Mouse (Mus musculus) G1E (cell line): ENCODE measurements around the gene Myom1. TPM values are rescaled to one million over a fixed set of nuclear protein-coding genes. Genes with fewer than 3 reads are reported as not detected.

Source experiments
- ATAC-seq: 2 replicates; pipeline ENCODE4 v1.8.0; 2016; ENCODE audit warnings: mild to moderate bottlenecking; ENCODE audit not compliant: insufficient number of reproducible peaks, poor library complexity, low FRiP score, severe bottlenecking; ENCODE audit errors: extremely low read depth
- DNase-seq: peaks from one replicate; pipeline ENCODE4 v3.0.0; 2012; ENCODE audit warnings: low spot score
- H3K27me3 ChIP-seq: 2 replicates; pipeline ENCODE4 v1.6.1; 2012; ENCODE audit warnings: mild to moderate bottlenecking, low read length, inconsistent platforms; ENCODE audit not compliant: insufficient read depth
- H3K36me3 ChIP-seq: replicated peaks from 2 replicates; pipeline ENCODE3; 2012; ENCODE audit warnings: mild to moderate bottlenecking, inconsistent platforms
- H3K4me1 ChIP-seq: 2 replicates; pipeline ENCODE4 v1.6.1; 2012; ENCODE audit warnings: low read depth, low read length, inconsistent platforms, mixed read lengths; ENCODE audit not compliant: insufficient read depth
- H3K4me3 ChIP-seq: 2 replicates; pipeline ENCODE4 v1.5.1; 2012; ENCODE audit warnings: low read depth, mild to moderate bottlenecking, inconsistent platforms, low read length, moderate library complexity, mixed read lengths
- H3K9me3 ChIP-seq: replicated peaks from 2 replicates; pipeline ENCODE4 v1.6.1; 2012; ENCODE audit warnings: inconsistent platforms
- CTCF ChIP-seq: IDR thresholded peaks from 2 replicates; pipeline ENCODE4 v1.5.1; 2012; ENCODE audit warnings: low read depth, low read length, inconsistent platforms, mixed read lengths
- GATA1 ChIP-seq: IDR thresholded peaks from 2 replicates; pipeline ENCODE4 v1.6.1; 2012; ENCODE audit warnings: borderline replicate concordance, low read length, inconsistent platforms, mixed read lengths
- GATA2 ChIP-seq: IDR thresholded peaks from 2 replicates; pipeline ENCODE4 v1.6.1; 2012; ENCODE audit warnings: low read depth, low read length, inconsistent platforms, borderline replicate concordance
- POLR2AphosphoS5 ChIP-seq: IDR thresholded peaks from 2 replicates; pipeline ENCODE4 v1.6.1; 2012; ENCODE audit warnings: low read depth, low read length, inconsistent platforms; ENCODE audit not compliant: insufficient replicate concordance
- TAL1 ChIP-seq: conservative IDR thresholded peaks from 2 replicates; pipeline ENCODE4 v1.6.1; 2012; ENCODE audit warnings: low read depth, low read length, inconsistent platforms, mixed read lengths
- polyA plus RNA-seq: library from polyadenylated mRNA; stranded (reverse); fragments of >175 nt; gene quantifications from 2 replicates; pipeline ENCODE4 v1.2.3, GENCODE M21; 2012
- total RNA-seq, 2 experiments: library from RNA; stranded (forward) in 1 of 2; stranded (reverse) in 1 of 2; fragments of 200-1000 nt in 1 of 2; fragments of >200 nt in 1 of 2; fragmentation: Nextera tagmentation in 1 of 2; gene quantifications; 2 replicates each; pipeline ENCODE4 v1.2.3; 2014 to 2017

The Myom1 gene
- total and polyA plus RNA-seq, 3 experiments = 0.25 to 1.6 (median 0.71) TPM

DNA sequence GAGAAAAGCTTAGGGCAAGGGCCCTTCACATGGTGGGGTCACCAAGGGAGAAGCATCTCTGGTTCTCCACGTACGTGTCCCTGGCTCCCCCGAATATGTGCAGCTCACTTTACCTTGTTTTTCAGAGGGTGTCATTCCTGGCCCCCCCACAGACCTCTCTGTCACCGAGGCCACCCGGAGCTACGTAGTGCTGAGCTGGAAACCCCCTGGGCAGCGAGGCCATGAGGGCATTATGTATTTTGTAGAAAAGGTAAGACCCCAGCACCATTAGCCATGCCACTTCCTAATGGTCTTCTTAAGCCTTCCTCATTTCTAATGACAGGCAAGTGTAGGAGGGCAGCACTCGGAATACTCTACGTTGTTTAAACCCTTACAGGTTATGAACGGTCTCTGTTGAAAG is 69.5 kb downstream of the Myom1 start:
- Histone ChIP-seq H3K27me3 (peaks cover 9% of the 10 kb centered on the region; the same call in 1 of the 2 replicates), H3K9me3 (no peaks in the 10 kb centered on the region), H3K4me1 (0 out of 2 replicates have a peak, but pooled peaks cover 3% of the 10 kb centered on the region), H3K4me3 (no peak overlapping the region), H3K36me3 (no peaks in the 10 kb centered on the region)
- no peak for DNase-seq
- no peak for ATAC-seq
- TF ChIP-seq GATA1 = no peak
- TF ChIP-seq TAL1 = no peak
- TF ChIP-seq CTCF = no peak
- TF ChIP-seq POLR2AphosphoS5 = no peak
- no peak for TF ChIP-seq GATA2

DNA sequence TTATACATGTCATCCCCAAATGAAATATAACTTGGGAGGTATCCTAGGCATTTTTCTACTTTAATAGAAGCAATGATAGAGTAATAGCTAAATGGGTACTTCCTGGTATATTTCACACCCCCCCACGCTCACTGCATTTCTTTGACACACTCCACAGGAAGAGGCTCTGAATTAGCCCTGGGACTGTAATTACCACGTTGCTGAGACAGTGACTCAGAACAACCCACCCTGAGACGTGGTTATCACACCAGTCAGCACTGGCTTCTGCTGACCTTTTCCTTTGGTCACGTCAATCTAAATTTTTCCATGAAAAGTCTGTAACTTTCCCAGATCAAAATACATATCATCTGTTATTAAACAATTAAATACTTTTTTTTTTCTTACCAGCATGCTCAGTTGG is 72.0 kb downstream of the Myom1 start:
- TF ChIP-seq GATA1 (no peak), POLR2AphosphoS5 (no peak), GATA2 (no peak)
- H3K4me3 ChIP-seq = no peak overlapping the region
- no peaks in the 10 kb centered on the region for H3K4me1 ChIP-seq
- H3K9me3 ChIP-seq = no peaks in the 10 kb centered on the region
- no peak for DNase-seq
- peaks cover 10% of the 10 kb centered on the region; the same call in 1 of the 2 replicates for H3K27me3 ChIP-seq
- H3K36me3 ChIP-seq = no peaks in the 10 kb centered on the region
- ATAC-seq = no peak

DNA sequence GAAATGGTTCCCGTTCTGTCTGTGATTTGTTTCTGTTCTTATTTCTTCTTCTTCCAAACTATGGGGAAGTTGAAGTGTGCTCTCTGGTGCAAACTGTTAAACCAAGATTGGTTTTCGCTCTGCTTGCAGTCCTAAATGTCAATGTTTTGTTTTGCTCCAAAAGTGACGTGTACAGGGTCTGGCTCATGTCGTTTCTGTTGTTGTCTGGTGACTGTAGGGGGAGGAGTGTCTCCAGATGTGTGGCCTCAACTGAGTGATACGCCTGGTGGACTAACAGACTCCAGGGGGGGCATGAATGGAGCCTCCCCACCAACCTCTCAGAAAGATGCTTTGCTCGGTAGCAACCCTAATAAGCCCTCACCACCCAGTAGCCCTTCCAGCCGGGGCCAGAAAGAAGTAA is 79.6 kb downstream of the Myom1 start:
- H3K4me3 ChIP-seq = no peak overlapping the region
- ATAC-seq = no peak
- TF ChIP-seq CTCF (no peak), GATA1 (no peak), TAL1 (no peak), POLR2AphosphoS5 (no peak), GATA2 (no peak)

DNA sequence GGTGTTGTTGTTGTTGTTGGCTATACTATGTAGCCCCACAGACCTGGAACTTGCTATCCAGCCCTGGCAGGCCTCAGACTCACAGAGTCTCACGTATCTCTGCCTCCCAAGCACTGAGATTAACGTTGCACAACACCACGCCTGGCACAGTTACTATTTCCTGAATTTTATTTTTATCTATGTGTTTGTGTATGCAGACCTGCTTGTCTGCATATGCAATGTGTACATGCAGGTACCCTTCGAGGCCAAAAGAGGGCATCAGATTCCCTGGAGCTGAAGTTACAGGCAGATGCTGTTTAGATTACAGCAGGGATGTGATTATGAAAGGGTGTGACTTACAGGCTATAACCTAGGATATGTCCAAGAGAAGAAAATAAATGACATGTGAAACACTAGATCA is 84.5 kb downstream of the Myom1 start:
- TF ChIP-seq CTCF (no peak), GATA2 (no peak), TAL1 (no peak), POLR2AphosphoS5 (no peak), GATA1 (no peak)
- H3K9me3 ChIP-seq = no peaks in the 10 kb centered on the region
- H3K4me1 ChIP-seq = peaks cover 22% of the 10 kb centered on the region
- DNase-seq (no peak), ATAC-seq (no peak)
- no peak overlapping the region for H3K4me3 ChIP-seq
- no peaks in the 10 kb centered on the region for H3K36me3 ChIP-seq
- H3K27me3 ChIP-seq = no peaks in the 10 kb centered on the region

More for the DNA sequence above, 79.6 kb downstream of the Myom1 start:
- Histone ChIP-seq H3K27me3 (peaks cover 3% of the 10 kb centered on the region; the same call in 1 of the 2 replicates), H3K9me3 (no peaks in the 10 kb centered on the region), H3K4me1 (peaks cover 3% of the 10 kb centered on the region; the same call in 1 of the 2 replicates), H3K36me3 (no peaks in the 10 kb centered on the region)
- no peak for DNase-seq

DNA sequence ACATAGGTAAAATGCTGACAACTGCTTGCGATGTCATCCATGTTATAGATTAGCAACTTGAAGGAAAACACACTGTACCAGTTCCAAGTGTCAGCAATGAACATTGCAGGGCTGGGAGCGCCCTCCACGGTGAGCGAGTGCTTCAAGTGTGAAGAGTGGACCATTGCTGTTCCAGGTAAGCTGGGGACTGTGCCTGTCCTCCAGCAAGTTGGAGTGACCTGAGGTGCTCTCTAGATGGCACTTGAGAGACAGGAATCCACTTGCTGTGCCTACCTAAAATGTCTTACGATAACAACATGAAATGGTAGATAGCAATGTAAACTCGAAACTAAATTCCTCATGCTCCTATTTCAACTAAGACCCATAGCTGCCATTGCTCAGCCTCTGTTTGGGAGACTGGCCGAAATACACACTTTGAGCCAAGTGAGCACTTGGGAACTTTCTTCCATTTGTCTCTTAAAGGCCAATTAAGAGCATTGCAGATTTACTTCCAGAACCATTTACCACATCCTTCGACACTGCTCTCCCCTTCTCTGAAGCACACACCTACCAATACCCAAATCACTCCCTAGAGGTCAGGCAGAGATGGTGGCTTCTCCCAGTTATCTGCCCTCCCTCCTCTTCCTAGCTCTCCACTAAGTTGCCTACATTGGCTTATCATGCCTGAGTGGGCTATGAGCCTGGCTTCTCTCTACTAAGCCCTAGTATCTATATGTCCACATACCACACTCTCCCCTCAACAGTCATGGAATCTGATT is 85.1 kb downstream of the Myom1 start:
- DNase-seq = no peak

DNA sequence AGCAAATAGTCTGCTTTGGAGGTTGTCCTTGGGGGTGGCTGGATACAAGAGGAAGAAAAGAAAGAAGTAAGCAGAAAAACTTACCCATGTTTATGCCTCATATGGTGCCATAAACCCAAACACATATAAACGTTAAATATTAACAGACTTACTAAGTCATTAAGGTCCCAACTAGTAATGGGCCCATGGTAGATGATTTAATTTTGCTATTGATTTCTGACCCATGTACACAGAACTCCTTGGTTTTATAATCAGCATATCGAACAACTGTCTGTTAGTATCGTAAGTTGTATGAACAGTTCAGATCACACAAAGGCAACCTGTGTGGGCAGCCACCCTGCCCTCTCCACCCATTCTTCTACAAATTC is 85.7 kb downstream of the Myom1 start:
- DNase-seq = no peak

More for the DNA sequence above, 85.1 kb downstream of the Myom1 start:
- Histone ChIP-seq H3K4me1 (peaks cover 19% of the 10 kb centered on the region), H3K9me3 (no peaks in the 10 kb centered on the region), H3K4me3 (no peak overlapping the region), H3K27me3 (no peaks in the 10 kb centered on the region), H3K36me3 (no peaks in the 10 kb centered on the region)
- no peak for ATAC-seq
- TF ChIP-seq GATA2 (no peak), CTCF (no peak), POLR2AphosphoS5 (no peak), GATA1 (no peak), TAL1 (no peak)

More for the DNA sequence above, 85.7 kb downstream of the Myom1 start:
- peaks cover 19% of the 10 kb centered on the region for H3K4me1 ChIP-seq
- no peaks in the 10 kb centered on the region for H3K36me3 ChIP-seq
- H3K27me3 ChIP-seq = no peaks in the 10 kb centered on the region
- H3K4me3 ChIP-seq = no peak overlapping the region
- no peak for ATAC-seq
- TF ChIP-seq GATA1 = no peak
- no peaks in the 10 kb centered on the region for H3K9me3 ChIP-seq
